Mouse (Mus musculus) kidney, embryonic 14.5 days (tissue): ENCODE data around the gene Ddx23. TPM values are rescaled to one million over a fixed set of nuclear protein-coding genes. Genes with fewer than 3 reads are reported as not detected.

Source experiments
- ATAC-seq: fragments of 200-750 bp; cut with Nextera tagmentation; 2 replicates; pipeline ENCODE4 v1.8.0; 2017; ENCODE audit warnings: moderate number of reproducible peaks, mild to moderate bottlenecking, moderate TSS enrichment, moderate library complexity; ENCODE audit not compliant: low FRiP score, low TSS enrichment
- H3K27ac ChIP-seq: fragments of 300-500 bp; sonication (generic); 2 replicates; pipeline ENCODE4 v1.5.1; 2014; ENCODE audit warnings: low read depth, mild to moderate bottlenecking, low read length, moderate library complexity, mixed read lengths
- H3K27me3 ChIP-seq: fragments of 300-500 bp; sonication (generic); 2 replicates; pipeline ENCODE4 v1.6.1; 2014; ENCODE audit warnings: mild to moderate bottlenecking, low read length; ENCODE audit not compliant: control insufficient read depth, insufficient read depth
- H3K36me3 ChIP-seq: fragments of 300-500 bp; sonication (generic); 2 replicates; pipeline ENCODE4 v1.6.1; 2014; ENCODE audit warnings: low read length, mixed read lengths; ENCODE audit not compliant: control insufficient read depth, insufficient read depth
- H3K4me1 ChIP-seq: fragments of 300-500 bp; sonication (generic); 2 replicates; pipeline ENCODE4 v1.6.1; 2014; ENCODE audit warnings: low read length, mixed read lengths; ENCODE audit not compliant: control insufficient read depth, insufficient read depth
- H3K4me2 ChIP-seq: fragments of 300-500 bp; sonication (generic); replicated peaks from 2 replicates; pipeline ENCODE4 v1.6.1; 2014; ENCODE audit warnings: low read depth, mild to moderate bottlenecking, low read length
- H3K4me3 ChIP-seq: fragments of 300-500 bp; sonication (generic); 2 replicates; pipeline ENCODE4 v1.5.1; 2014; ENCODE audit warnings: mild to moderate bottlenecking, low read length
- H3K9ac ChIP-seq: fragments of 300-500 bp; sonication (generic); 2 replicates; pipeline ENCODE4 v1.6.1; 2014; ENCODE audit warnings: low read depth, mild to moderate bottlenecking, low read length, moderate library complexity
- H3K9me3 ChIP-seq: fragments of 300-500 bp; sonication (generic); 2 replicates; pipeline ENCODE4 v1.6.1; 2016; ENCODE audit warnings: low read length; ENCODE audit not compliant: control insufficient read depth
- whole genome bisulfite sequencing: fragments of 180-500 bp; shearing (Covaris S2); extraction: QIAGEN DNeasy Blood & Tissue Kit; methylation state at CpG from one replicate; pipeline ENCODE4 v1.1.7; 2014; 5-methylcytosine and 5-hydroxymethylcytosine counted together
- polyA plus RNA-seq: library from polyadenylated mRNA; unstranded; fragments of >200 nt; fragmentation: Nextera tagmentation; extraction: Ambion mirVana; gene quantifications from 2 replicates; pipeline ENCODE4 v1.2.1, GENCODE M21; 2014

Gene Ddx23
- polyA plus RNA-seq, 1 experiment from 2014 or later, result 32.2 TPM

DNA sequence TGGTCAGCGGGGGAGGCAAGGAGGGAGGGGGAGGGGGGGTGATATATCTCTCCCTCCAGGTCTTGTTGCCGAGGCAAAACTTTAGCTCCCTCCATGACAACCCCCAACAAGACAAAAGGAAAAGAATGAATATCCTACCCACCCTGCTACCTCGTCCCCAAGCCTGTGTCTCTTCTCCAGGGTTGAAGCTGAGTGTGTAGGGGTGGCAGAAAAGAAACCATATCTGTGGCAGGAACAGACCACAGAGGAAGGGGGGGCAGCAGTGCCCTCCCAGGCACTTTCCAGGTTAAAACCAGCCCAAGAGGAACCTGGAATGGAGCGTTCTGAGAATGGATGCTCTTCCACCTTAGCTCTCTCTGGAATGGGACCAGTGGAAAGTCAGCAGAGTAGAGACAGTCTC, 32.2 kb downstream of the Ddx23 start, which contains the start of gene Cacnb3:
TSS of gene Cacnb3 (plus strand) at position 301 of the 400 bp plus-strand sequence.
- Histone ChIP-seq H3K4me2 (peak within 1 kb of the TSS; percentile 95), H3K36me3 (no peaks in the 10 kb centered on the region), H3K4me3 (peak within 1 kb of the TSS; percentile 92), H3K9me3 (no peaks in the 10 kb centered on the region), H3K4me1 (peaks cover 54% of the 10 kb centered on the region), H3K27ac (no peak within 1 kb of the TSS), H3K27me3 (peaks cover 7% of the 10 kb centered on the region; the same call in 1 of the 2 replicates), H3K9ac (peak within 1 kb of the TSS; percentile 63; the same call in 1 of the 2 replicates)
- ATAC-seq, result no peak
- WGBS, result 29% methylated on average over 4 of the region's 4 CpGs

DNA sequence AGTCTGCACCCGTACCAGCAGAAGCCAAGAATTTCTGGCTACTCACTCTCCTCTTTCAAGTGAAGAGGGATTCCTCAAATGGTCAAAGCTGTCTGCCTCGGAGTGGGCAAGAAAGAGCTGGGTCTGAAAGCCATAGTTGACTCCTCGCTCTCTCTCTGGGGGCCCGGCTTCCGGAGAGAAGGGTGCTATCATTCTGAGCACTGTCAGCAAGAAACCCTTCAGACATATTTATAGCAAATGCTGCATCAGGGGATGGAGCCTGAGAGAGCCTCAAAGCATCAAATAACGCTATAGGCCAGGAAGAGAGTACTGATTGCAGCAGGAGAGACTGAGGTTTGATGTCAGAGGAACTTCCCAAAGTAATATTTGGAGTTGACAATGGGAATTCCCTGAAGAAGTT, 33.2 kb downstream of the Ddx23 start:
- Histone ChIP-seq H3K27ac (peak overlapping the region; percentile 20; the same call in 1 of the 2 replicates), H3K4me1 (peaks cover 49% of the 10 kb centered on the region), H3K4me2 (no peak overlapping the region; the same call in 1 of the 2 replicates), H3K9ac (0 out of 2 replicates have a peak overlapping the region, but pooled peaks have one; percentile 31), H3K36me3 (no peaks in the 10 kb centered on the region), H3K27me3 (peaks cover 7% of the 10 kb centered on the region; the same call in 1 of the 2 replicates), H3K4me3 (no peak overlapping the region), H3K9me3 (no peaks in the 10 kb centered on the region)
- 16% methylated on average over 6 of the region's 6 CpGs for WGBS
- ATAC-seq, result no peak

DNA sequence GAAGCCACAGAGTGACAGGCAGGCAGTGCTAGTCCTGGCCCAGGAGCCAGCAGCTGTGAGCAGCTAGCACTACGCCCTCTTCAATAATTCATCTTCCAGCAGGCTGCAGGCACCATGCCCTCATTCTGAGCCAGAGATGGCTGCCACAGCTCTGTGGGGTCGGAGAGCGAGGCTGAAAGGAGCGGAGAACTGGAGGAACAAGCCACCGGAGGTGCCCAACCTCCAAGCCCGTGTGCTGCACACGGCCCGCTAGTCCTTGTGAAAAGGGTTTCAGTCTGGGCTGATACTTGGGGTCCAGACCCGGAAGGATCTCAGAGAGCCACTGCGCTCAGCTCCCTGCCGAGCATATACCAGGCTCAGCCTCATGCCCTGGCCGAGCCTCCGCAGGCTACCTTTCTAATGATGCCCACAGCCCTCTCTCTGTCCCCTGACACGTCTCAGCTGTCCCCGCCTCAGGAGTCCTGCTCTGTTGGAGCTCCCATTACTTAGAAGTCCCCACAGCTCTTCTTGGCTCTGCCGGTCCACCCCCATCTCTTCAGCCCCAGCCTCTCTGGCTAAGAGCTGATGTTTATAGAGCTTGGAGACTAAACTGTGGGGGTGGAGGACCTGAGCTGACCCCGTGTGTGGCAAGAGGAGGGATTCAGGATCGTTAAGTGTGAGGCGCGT, 34.0 kb downstream of the Ddx23 start:
- H3K9me3 ChIP-seq, result 0 out of 2 replicates have a peak, but pooled peaks cover 5% of the 10 kb centered on the region
- H3K36me3 ChIP-seq, result no peaks in the 10 kb centered on the region
- H3K27ac ChIP-seq, result peak overlapping the region; percentile 20; the same call in 1 of the 2 replicates
- H3K4me1 ChIP-seq, result peaks cover 49% of the 10 kb centered on the region
- H3K27me3 ChIP-seq, result peaks cover 7% of the 10 kb centered on the region; the same call in 1 of the 2 replicates
- H3K4me2 ChIP-seq, result peak overlapping the region; percentile 38
- WGBS, result 7% methylated on average over 20 of the region's 20 CpGs
- H3K4me3 ChIP-seq, result peak overlapping the region; percentile 6
- no peak for ATAC-seq
- H3K9ac ChIP-seq, result peak overlapping the region; percentile 31; the same call in 1 of the 2 replicates

DNA sequence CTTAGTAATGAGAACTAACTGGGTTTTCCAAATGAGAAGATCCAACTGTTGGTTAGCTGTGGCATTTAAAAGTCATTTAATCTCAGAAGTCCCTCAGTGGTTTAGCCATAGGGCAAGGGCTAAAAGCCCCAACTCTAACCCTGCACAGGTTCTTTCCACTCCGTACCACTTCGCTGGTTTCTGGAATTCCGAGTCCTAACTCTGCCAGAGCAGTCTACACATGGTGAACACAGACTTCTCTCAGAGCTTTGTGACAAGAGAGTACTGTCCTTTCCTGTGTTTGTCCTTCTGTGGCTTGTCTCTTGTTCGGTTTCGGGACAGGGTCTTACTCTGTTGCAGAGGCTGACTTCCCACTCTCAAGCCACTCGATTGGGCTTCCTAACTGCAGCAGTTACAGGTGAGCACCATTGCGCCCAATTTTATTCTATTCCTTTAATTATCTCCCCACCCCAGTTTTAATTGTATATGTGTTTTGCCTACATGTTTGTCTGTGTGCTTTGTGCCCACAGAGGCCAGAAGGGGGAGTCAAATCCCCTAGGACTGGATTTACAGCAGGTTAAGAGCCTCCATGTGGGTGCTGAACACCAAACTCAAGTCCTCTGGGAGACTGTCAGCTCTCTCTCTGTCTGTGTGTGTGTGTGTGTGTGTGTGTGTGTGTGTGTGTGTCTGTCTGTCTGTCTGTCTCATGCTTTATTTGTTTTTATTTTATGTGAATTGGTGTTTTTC, 36.0 kb downstream of the Ddx23 start:
- peaks cover 33% of the 10 kb centered on the region for H3K4me1 ChIP-seq
- no peak for ATAC-seq
- H3K4me2 ChIP-seq, result no peak overlapping the region
- no peaks in the 10 kb centered on the region for H3K36me3 ChIP-seq
- 0 out of 2 replicates have a peak, but pooled peaks cover 5% of the 10 kb centered on the region for H3K9me3 ChIP-seq
- no peak overlapping the region for H3K9ac ChIP-seq
- no peak overlapping the region for H3K27ac ChIP-seq
- no peak overlapping the region for H3K4me3 ChIP-seq
- H3K27me3 ChIP-seq, result peaks cover 7% of the 10 kb centered on the region; the same call in 1 of the 2 replicates
- 51% methylated on average over 7 of the region's 7 CpGs for WGBS

DNA sequence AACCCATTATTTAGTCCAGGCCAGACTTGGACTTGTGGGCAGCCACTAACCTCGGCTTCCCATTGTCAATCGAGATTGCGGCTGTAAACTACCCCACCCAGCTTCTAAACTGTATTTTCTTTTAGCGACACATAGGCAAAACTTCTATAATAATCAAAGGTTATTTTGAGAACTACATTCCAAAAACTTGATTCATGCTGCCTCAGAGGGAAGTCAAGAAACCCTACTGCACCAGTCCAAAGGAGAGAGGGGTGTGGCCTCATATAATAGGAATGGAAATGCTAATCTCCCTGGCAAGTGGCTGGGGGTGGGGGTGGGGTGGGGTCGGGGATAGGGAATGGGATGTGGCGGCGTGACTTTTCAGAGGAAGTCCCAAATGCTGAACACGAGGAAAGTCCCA, 36.6 kb downstream of the Ddx23 start:
- no peak for ATAC-seq
- Histone ChIP-seq H3K27me3 (peaks cover 2% of the 10 kb centered on the region; the same call in 1 of the 2 replicates), H3K9me3 (0 out of 2 replicates have a peak, but pooled peaks cover 5% of the 10 kb centered on the region), H3K4me2 (no peak overlapping the region), H3K27ac (no peak overlapping the region), H3K36me3 (no peaks in the 10 kb centered on the region), H3K9ac (no peak overlapping the region), H3K4me1 (peaks cover 28% of the 10 kb centered on the region), H3K4me3 (no peak overlapping the region)
- 6% methylated on average over 8 of the region's 8 CpGs for WGBS

DNA sequence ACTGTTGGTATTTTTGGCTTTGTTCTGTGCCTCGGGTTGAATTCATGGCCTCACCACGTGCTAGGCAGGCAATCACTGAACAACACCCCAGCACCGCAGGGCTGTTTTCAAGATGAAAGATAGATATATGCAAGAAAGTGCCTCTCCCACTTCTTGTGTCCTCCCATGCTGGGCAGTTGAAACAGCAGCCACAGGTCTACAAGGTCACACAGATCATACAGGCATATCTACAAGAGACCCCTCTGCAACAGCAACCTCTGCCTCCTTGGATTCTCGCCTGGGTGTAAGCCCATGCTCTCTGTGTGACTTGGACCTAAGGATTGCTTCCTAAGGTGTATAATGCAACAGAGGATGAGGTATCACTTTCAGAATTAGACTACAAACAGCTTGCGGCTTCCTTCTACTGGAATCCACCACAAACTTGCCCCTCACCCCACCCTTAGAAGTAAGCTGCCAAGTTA, 39.3 kb downstream of the Ddx23 start:
- Histone ChIP-seq H3K9me3 (0 out of 2 replicates have a peak, but pooled peaks cover 5% of the 10 kb centered on the region), H3K4me3 (no peak overlapping the region), H3K27ac (no peak overlapping the region), H3K4me1 (peaks cover 17% of the 10 kb centered on the region), H3K27me3 (no peaks in the 10 kb centered on the region), H3K36me3 (no peaks in the 10 kb centered on the region), H3K9ac (no peak overlapping the region), H3K4me2 (no peak overlapping the region)
- no peak for ATAC-seq
- WGBS, result 47% methylated on average over 5 of the region's 5 CpGs

DNA sequence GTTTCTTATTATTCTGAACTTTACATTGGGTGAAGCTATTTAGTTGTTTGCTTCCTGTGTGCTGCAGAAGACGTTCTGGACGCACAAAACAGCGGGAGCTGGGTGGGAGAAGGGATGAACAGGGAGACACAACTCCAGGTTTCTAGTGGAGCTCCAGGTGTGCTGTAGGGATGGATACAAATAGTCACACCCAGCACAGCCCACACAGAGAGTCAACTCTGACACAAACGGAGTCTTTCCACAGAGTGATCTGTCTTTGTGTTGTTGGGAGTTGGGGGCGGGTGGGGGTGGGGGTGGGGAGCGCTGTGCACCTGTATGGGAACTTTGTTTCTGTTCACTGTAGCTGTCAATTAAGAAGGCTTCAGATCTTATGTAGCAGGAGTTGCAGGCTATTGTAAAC, 40.0 kb downstream of the Ddx23 start:
- Histone ChIP-seq H3K4me1 (peaks cover 13% of the 10 kb centered on the region; the same call in 1 of the 2 replicates), H3K27me3 (no peaks in the 10 kb centered on the region), H3K4me3 (no peak overlapping the region), H3K4me2 (no peak overlapping the region), H3K27ac (no peak overlapping the region), H3K9me3 (0 out of 2 replicates have a peak, but pooled peaks cover 5% of the 10 kb centered on the region), H3K9ac (no peak overlapping the region), H3K36me3 (no peaks in the 10 kb centered on the region)
- ATAC-seq, result no peak
- WGBS, result 21% methylated on average over 6 of the region's 6 CpGs

DNA sequence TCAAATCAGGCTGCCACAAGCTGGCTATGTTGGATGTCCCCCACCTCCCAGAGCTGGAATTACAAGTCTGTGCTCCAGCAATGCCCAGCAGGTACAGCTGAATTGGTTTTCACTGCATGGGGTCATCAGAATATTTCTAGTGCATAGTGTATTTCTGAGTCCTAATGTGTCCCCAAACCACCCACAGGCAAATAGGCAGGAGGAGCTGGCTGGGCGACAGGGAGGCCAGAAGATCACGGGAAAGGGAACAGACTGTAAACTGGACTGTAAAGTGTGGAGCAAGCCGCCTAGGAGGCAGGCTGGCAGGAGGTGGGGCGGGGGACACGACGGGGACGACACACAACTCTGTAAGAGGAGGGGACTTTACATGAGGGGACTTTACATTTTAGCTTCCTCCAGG, 40.5 kb downstream of the Ddx23 start:
- no peak overlapping the region for H3K4me2 ChIP-seq
- ATAC-seq, result no peak
- 9% methylated on average over 7 of the region's 7 CpGs for WGBS
- H3K36me3 ChIP-seq, result no peaks in the 10 kb centered on the region
- no peak overlapping the region for H3K27ac ChIP-seq
- no peaks in the 10 kb centered on the region for H3K27me3 ChIP-seq
- H3K9ac ChIP-seq, result no peak overlapping the region
- H3K9me3 ChIP-seq, result 0 out of 2 replicates have a peak, but pooled peaks cover 5% of the 10 kb centered on the region
- H3K4me1 ChIP-seq, result peaks cover 13% of the 10 kb centered on the region; the same call in 1 of the 2 replicates
- no peak overlapping the region for H3K4me3 ChIP-seq
